Mouse (Mus musculus) G1E (cell line): ENCODE results near the gene Cmpk2.

Experiments used
- CTCF ChIP-seq: IDR thresholded peaks from 2 replicates; pipeline ENCODE4 v1.5.1; 2012; ENCODE audit warnings: low read depth, low read length, inconsistent platforms, mixed read lengths
- GATA1 ChIP-seq: IDR thresholded peaks from 2 replicates; pipeline ENCODE4 v1.6.1; 2012; ENCODE audit warnings: borderline replicate concordance, low read length, inconsistent platforms, mixed read lengths
- POLR2AphosphoS5 ChIP-seq: IDR thresholded peaks from 2 replicates; pipeline ENCODE4 v1.6.1; 2012; ENCODE audit warnings: low read depth, low read length, inconsistent platforms; ENCODE audit not compliant: insufficient replicate concordance
- TAL1 ChIP-seq: conservative IDR thresholded peaks from 2 replicates; pipeline ENCODE4 v1.6.1; 2012; ENCODE audit warnings: low read depth, low read length, inconsistent platforms, mixed read lengths

- TF ChIP-seq GATA1 (no peak), CTCF (no peak), TAL1 (no peak), POLR2AphosphoS5 (no peak)
Measured at GRCm38 (mm10) chr12:26439366-26439765, 29.6 kb upstream of the Cmpk2 start.
